Mouse (Mus musculus) CH12.LX (cell line): ENCODE measurements around the gene Dab2. TPM values are rescaled to one million over a fixed set of nuclear protein-coding genes. Genes with fewer than 3 reads are reported as not detected.

ENCODE experiments used
- DNase-seq: peaks from one replicate; pipeline ENCODE4 v3.0.0-alpha.2; 2013; ENCODE audit errors: extremely low read depth
- H3K27ac ChIP-seq: 2 replicates; pipeline ENCODE4 v1.5.1; 2012; ENCODE audit warnings: low read depth, mild to moderate bottlenecking, control low read depth, moderate library complexity; ENCODE audit not compliant: insufficient read depth
- H3K27me3 ChIP-seq: replicated peaks from 2 replicates; pipeline ENCODE3; 2012; ENCODE audit warnings: inconsistent platforms
- H3K36me3 ChIP-seq, 2 experiments: replicated peaks in 1 of 2; 2 replicates each; pipeline versions ENCODE3 to v1.6.1; 2012; ENCODE audit warnings: inconsistent platforms in 1 of 2, low read length in 1 of 2, mild to moderate bottlenecking in 1 of 2, mixed read lengths in 1 of 2, moderate library complexity in 1 of 2; ENCODE audit not compliant: control insufficient read depth in 1 of 2, insufficient read depth in 1 of 2
- H3K4me1 ChIP-seq, 2 experiments: 2 replicates each; pipeline ENCODE4 v1.6.1; 2012; ENCODE audit warnings: inconsistent platforms in 1 of 2, moderate library complexity in 1 of 2; ENCODE audit not compliant: insufficient read depth in 2 of 2, control insufficient read depth in 1 of 2
- H3K4me2 ChIP-seq: 2 replicates; pipeline ENCODE4 v1.6.1; 2012; ENCODE audit warnings: low read depth, mild to moderate bottlenecking, control low read depth; ENCODE audit not compliant: poor library complexity, insufficient read depth, severe bottlenecking
- H3K4me3 ChIP-seq, 3 experiments: fragments of 150-350 bp in 1 of 3; sonication (generic) in 1 of 3; replicated peaks in 1 of 3; 2 replicates each; pipeline versions ENCODE3 to v1.5.1; 2011 to 2012; ENCODE audit warnings: low read depth in 2 of 3, low read length in 2 of 3, mild to moderate bottlenecking in 2 of 3, moderate library complexity in 2 of 3, control low read depth in 1 of 3, improper control_type of control experiment in 1 of 3, inconsistent platforms in 1 of 3, mixed read lengths in 1 of 3; ENCODE audit not compliant: poor library complexity in 1 of 3
- H3K79me2 ChIP-seq: replicated peaks from 2 replicates; pipeline ENCODE4 v1.6.1; 2012; ENCODE audit warnings: mild to moderate bottlenecking, moderate library complexity; ENCODE audit not compliant: control insufficient read depth, poor library complexity, insufficient read depth, severe bottlenecking; ENCODE audit errors: extremely low read depth
- H3K9ac ChIP-seq: 2 replicates; pipeline ENCODE4 v1.6.1; 2012; ENCODE audit warnings: low read depth, mild to moderate bottlenecking, control low read depth, moderate library complexity; ENCODE audit not compliant: insufficient read depth
- H3K9me3 ChIP-seq: replicated peaks from 2 replicates; pipeline ENCODE3; 2012; ENCODE audit warnings: low read length, inconsistent platforms, mixed read lengths
- CHD1 ChIP-seq: IDR thresholded peaks from 2 replicates; pipeline ENCODE4 v1.6.1; 2012; ENCODE audit warnings: low read depth, low read length, improper control_type of control experiment, inconsistent platforms
- CHD2 ChIP-seq: IDR thresholded peaks from 2 replicates; pipeline ENCODE4 v1.6.1; 2011; ENCODE audit warnings: low read length, improper control_type of control experiment
- ELF1 ChIP-seq: IDR thresholded peaks from 2 replicates; pipeline ENCODE4 v1.6.1; 2014; ENCODE audit warnings: low read depth, mild to moderate bottlenecking, inconsistent platforms, low read length, improper control_type of control experiment
- HCFC1 ChIP-seq: IDR thresholded peaks from 2 replicates; pipeline ENCODE4 v1.6.1; 2012; ENCODE audit warnings: low read depth, mild to moderate bottlenecking, inconsistent platforms, low read length, improper control_type of control experiment
- JUN ChIP-seq: IDR thresholded peaks from 2 replicates; pipeline ENCODE4 v1.6.1; 2011; ENCODE audit warnings: low read depth, mild to moderate bottlenecking, low read length, improper control_type of control experiment, moderate library complexity; ENCODE audit not compliant: insufficient read depth
- JUND ChIP-seq: conservative IDR thresholded peaks from 2 replicates; pipeline ENCODE4 v1.6.1; 2011; ENCODE audit warnings: low read depth, low read length, improper control_type of control experiment
- MAX ChIP-seq: IDR thresholded peaks from 2 replicates; pipeline ENCODE4 v1.6.1; 2011; ENCODE audit warnings: low read length, improper control_type of control experiment
- MYC ChIP-seq: IDR thresholded peaks from 2 replicates; pipeline ENCODE4 v1.6.1; 2011; ENCODE audit warnings: low read depth, mild to moderate bottlenecking, improper control_type of control experiment, low read length
- NELFE ChIP-seq: IDR thresholded peaks from 2 replicates; pipeline ENCODE4 v1.6.1; 2011; ENCODE audit warnings: low read depth, low read length, improper control_type of control experiment
- POLR2A ChIP-seq: IDR thresholded peaks from 2 replicates; pipeline ENCODE4 v1.6.1; 2011; ENCODE audit warnings: low read depth, mild to moderate bottlenecking, improper control_type of control experiment, low read length
- POLR2AphosphoS2 ChIP-seq: IDR thresholded peaks from 2 replicates; pipeline ENCODE4 v1.6.1; 2011; ENCODE audit warnings: low read depth, low read length, improper control_type of control experiment
- RCOR1 ChIP-seq: conservative IDR thresholded peaks from 2 replicates; pipeline ENCODE4 v1.6.1; 2012; ENCODE audit warnings: low read depth, mild to moderate bottlenecking, inconsistent platforms, low read length, improper control_type of control experiment
- TCF12 ChIP-seq: IDR thresholded peaks from 2 replicates; pipeline ENCODE4 v1.6.1; 2014; ENCODE audit warnings: low read depth, mild to moderate bottlenecking, inconsistent platforms, low read length, improper control_type of control experiment
- UBTF ChIP-seq: IDR thresholded peaks from 2 replicates; pipeline ENCODE4 v1.6.1; 2012; ENCODE audit warnings: low read depth, mild to moderate bottlenecking, inconsistent platforms, low read length, improper control_type of control experiment, moderate library complexity
- USF1 ChIP-seq: IDR thresholded peaks from 2 replicates; pipeline ENCODE4 v1.6.1; 2014; ENCODE audit warnings: low read depth, mild to moderate bottlenecking, inconsistent platforms, low read length, improper control_type of control experiment
- USF2 ChIP-seq: conservative IDR thresholded peaks from 2 replicates; pipeline ENCODE4 v1.6.1; 2011; ENCODE audit warnings: low read depth, low read length, improper control_type of control experiment
- ZC3H11A ChIP-seq: IDR thresholded peaks from 2 replicates; pipeline ENCODE4 v1.6.1; 2012; ENCODE audit warnings: low read depth, mild to moderate bottlenecking, inconsistent platforms, low read length, improper control_type of control experiment
- ZNF384 ChIP-seq: IDR thresholded peaks from 2 replicates; pipeline ENCODE4 v1.6.1; 2012; ENCODE audit warnings: low read depth, low read length, improper control_type of control experiment, inconsistent platforms
- dilution Hi-C: fragments of 300-500 bp; cut with MboI; formaldehyde crosslinking; loops from 2 replicates; pipeline ENCODE4 v1.14.3; 2020; ENCODE audit warnings: low sequenced_read_pairs; ENCODE audit not compliant: extremely low pct_unique_long_range_greater_than_20kb, extremely low pct_ligation_motif_present
- in situ Hi-C: fragments of 300-500 bp; cut with MboI; formaldehyde crosslinking; loops from 3 replicates; pipeline ENCODE4 v1.14.3; 2019; ENCODE audit warnings: low sequenced_read_pairs, low pct_ligation_motif_present, low pct_unique_long_range_greater_than_20kb, mixed read lengths
- polyA plus RNA-seq: library from polyadenylated mRNA; unstranded; fragments of >175 nt; gene quantifications from 2 replicates; pipeline ENCODE4 v1.2.1, GENCODE M21; 2012; ENCODE audit warnings: low read depth; ENCODE audit not compliant: insufficient read length
- total RNA-seq, 2 experiments: library from RNA; depleted of rRNA; stranded (reverse); fragments of 300-350 nt in 1 of 2; fragments of >200 nt in 1 of 2; gene quantifications; 2 replicates each; pipeline ENCODE4 v1.2.3; 2012 to 2014

Dab2 gene
- total and polyA plus RNA-seq, 3 experiments: 0.17 TPM; not detected in 1

DNA sequence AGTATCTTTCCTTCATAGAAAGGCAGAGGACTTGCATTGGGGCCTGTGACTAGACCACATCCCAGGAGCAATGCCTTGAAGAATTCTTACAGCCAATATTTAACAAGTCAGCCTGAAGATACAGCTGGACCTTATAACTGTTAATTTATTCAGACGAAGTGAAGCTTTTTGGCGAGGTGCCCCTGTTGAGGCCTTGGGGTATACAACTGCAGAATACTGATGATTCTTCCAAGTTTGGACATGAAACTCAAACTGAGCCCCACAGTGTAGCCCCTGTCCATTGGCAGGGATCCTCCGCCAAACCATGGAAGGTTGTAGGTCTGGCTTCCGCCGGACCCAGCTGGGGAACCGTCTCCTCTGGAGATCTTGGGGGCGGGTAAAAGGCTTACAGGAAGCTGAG is 132.8 kb downstream of the Dab2 start:
- Histone ChIP-seq H3K79me2 (no peaks in the 10 kb centered on the region), H3K36me3 (no peaks in the 10 kb centered on the region), H3K4me3 (no peak overlapping the region), H3K9ac (no peak overlapping the region), H3K27me3 (no peaks in the 10 kb centered on the region), H3K4me1 (no peaks in the 10 kb centered on the region), H3K27ac (no peak overlapping the region), H3K4me2 (no peak overlapping the region)
- dilution Hi-C loops (no loop called here), in situ Hi-C loops (loop anchor here (25.0 kb wide), 1 partner anchor 195 kb away; no protein-coding TSS in a partner anchor)
- DNase-seq: no peak
- TF ChIP-seq ZNF384 (no peak), POLR2A (no peak), NELFE (no peak), JUN (no peak), CHD1 (no peak)
- TF ChIP-seq, all 38 proteins: peak for 0
- H3K9me3 ChIP-seq: no peaks in the 10 kb centered on the region

DNA sequence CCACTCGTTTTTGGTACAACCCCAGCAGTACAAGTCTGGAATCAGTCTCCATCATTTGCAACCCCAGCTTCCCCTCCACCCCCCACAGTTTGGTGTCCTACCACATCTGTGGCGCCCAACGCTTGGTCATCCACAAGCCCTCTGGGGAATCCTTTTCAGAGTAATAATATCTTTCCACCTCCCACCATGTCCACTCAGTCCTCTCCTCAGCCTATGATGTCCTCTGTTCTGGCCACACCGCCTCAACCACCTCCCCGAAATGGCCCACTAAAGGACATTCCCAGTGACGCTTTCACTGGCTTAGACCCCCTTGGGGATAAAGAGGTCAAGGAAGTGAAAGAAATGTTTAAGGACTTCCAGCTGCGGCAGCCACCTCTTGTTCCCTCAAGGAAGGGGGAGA is 135.7 kb downstream of the Dab2 start:
- H3K4me2 ChIP-seq: no peak overlapping the region
- no peak for TF ChIP-seq JUND
- no peak for TF ChIP-seq UBTF
- TF ChIP-seq CHD1: no peak
- no peak for TF ChIP-seq MAX
- no peak for TF ChIP-seq USF2
- TF ChIP-seq RCOR1: no peak
- TF ChIP-seq HCFC1: no peak
- no peak for TF ChIP-seq ELF1
- no peak for TF ChIP-seq CHD2
- no peak for TF ChIP-seq POLR2AphosphoS2
- no peak for TF ChIP-seq NELFE
- TF ChIP-seq ZC3H11A: no peak
- no peak for TF ChIP-seq USF1
- TF ChIP-seq MYC: no peak
- no peak for TF ChIP-seq TCF12
- no peaks in the 10 kb centered on the region for H3K36me3 ChIP-seq
- H3K79me2 ChIP-seq: no peaks in the 10 kb centered on the region
- no peak overlapping the region for H3K27ac ChIP-seq
- H3K9ac ChIP-seq: no peak overlapping the region
- no peak overlapping the region for H3K4me3 ChIP-seq
- in situ Hi-C loops: loop anchor here (25.0 kb wide), 1 partner anchor 198 kb away; no protein-coding TSS in a partner anchor
- DNase-seq: no peak
- no peaks in the 10 kb centered on the region for H3K27me3 ChIP-seq
- no peaks in the 10 kb centered on the region for H3K9me3 ChIP-seq
- H3K4me1 ChIP-seq: no peaks in the 10 kb centered on the region
- dilution Hi-C loops: no loop called here
